Mouse (Mus musculus) CH12.LX (cell line): ENCODE data around the gene Qrich1.

ENCODE experiments used
- BHLHE40 ChIP-seq: IDR thresholded peaks from 2 replicates; pipeline ENCODE4 v1.6.1; 2011; ENCODE audit warnings: mild to moderate bottlenecking, low read depth, low read length, improper control_type of control experiment
- CTCF ChIP-seq, 2 experiments: IDR thresholded peaks in 1 of 2; conservative IDR thresholded peaks in 1 of 2; 2 replicates each; pipeline ENCODE4 v1.5.1; 2011 to 2012; ENCODE audit warnings: low read depth in 2 of 2, low read length in 2 of 2, improper control_type of control experiment in 1 of 2, inconsistent platforms in 1 of 2, mild to moderate bottlenecking in 1 of 2, moderate library complexity in 1 of 2
- E2F4 ChIP-seq: IDR thresholded peaks from 2 replicates; pipeline ENCODE4 v1.6.1; 2011; ENCODE audit warnings: low read depth, low read length, improper control_type of control experiment; ENCODE audit not compliant: insufficient replicate concordance
- IRF4 ChIP-seq: IDR thresholded peaks from 2 replicates; pipeline ENCODE4 v1.6.1; 2014; ENCODE audit warnings: low read depth, mild to moderate bottlenecking, inconsistent platforms, low read length, improper control_type of control experiment
- KAT2A ChIP-seq: IDR thresholded peaks from 2 replicates; pipeline ENCODE4 v1.6.1; 2012; ENCODE audit warnings: low read length, improper control_type of control experiment, inconsistent platforms; ENCODE audit not compliant: insufficient replicate concordance
- MYC ChIP-seq: IDR thresholded peaks from 2 replicates; pipeline ENCODE4 v1.6.1; 2011; ENCODE audit warnings: low read depth, mild to moderate bottlenecking, improper control_type of control experiment, low read length
- POLR2A ChIP-seq: IDR thresholded peaks from 2 replicates; pipeline ENCODE4 v1.6.1; 2011; ENCODE audit warnings: low read depth, mild to moderate bottlenecking, improper control_type of control experiment, low read length
- TBP ChIP-seq: conservative IDR thresholded peaks from 2 replicates; pipeline ENCODE4 v1.6.1; 2011; ENCODE audit warnings: low read depth, low read length, improper control_type of control experiment

GRCm38 (mm10) chr9:108579344-108579690, 62.7 kb downstream of the Qrich1 start:
- TF ChIP-seq POLR2A (no peak), BHLHE40 (no peak), E2F4 (no peak), CTCF (conservative IDR thresholded peaks at IDR 0.05 in 1 of 2, IDR thresholded peaks at IDR 0.05 in 1 of 2; ENCODE audit: low read depth in 2 of 2, low read length in 2 of 2) (no peak), KAT2A (no peak), TBP (no peak), MYC (no peak), IRF4 (no peak)
